Mouse (Mus musculus) lung, adult 2 months (tissue): ENCODE results near the gene Rab40c. TPM values are rescaled to one million over a fixed set of nuclear protein-coding genes. Genes with fewer than 3 reads are reported as not detected.
A peak's percentile ranks its signal among the peaks of the same experiment; 100 is the strongest.

Experiments used
- DNase-seq: peaks from one replicate; pipeline ENCODE4 v3.0.0; 2022
- H3K4me1 ChIP-seq: fragments of 200-500 bp; 2 replicates; pipeline ENCODE4 v1.6.1; 2011; ENCODE audit warnings: low read length; ENCODE audit not compliant: control insufficient read depth, insufficient read depth
- H3K4me3 ChIP-seq: fragments of 200-500 bp; replicated peaks from 2 replicates; pipeline ENCODE3; 2011; ENCODE audit warnings: low read depth, mild to moderate bottlenecking, control low read depth, low read length; ENCODE audit errors: extremely low read depth
- CTCF ChIP-seq: fragments of 200-500 bp; IDR thresholded peaks from 2 replicates; pipeline ENCODE4 v1.5.1; 2011; ENCODE audit warnings: mild to moderate bottlenecking, low read length, control low read depth; ENCODE audit not compliant: insufficient read depth
- POLR2A ChIP-seq: fragments of 200-500 bp; IDR thresholded peaks from 2 replicates; pipeline ENCODE4 v1.6.1; 2011; ENCODE audit warnings: low read depth, mild to moderate bottlenecking, control low read depth, low read length, borderline replicate concordance; ENCODE audit errors: extremely low read depth
- WGBS: fragments of 180-500 bp; shearing (Covaris S2); methylation state at CpG from one replicate; pipeline ENCODE4 v1.1.7; 2018; 5-methylcytosine and 5-hydroxymethylcytosine counted together
- polyA plus RNA-seq: library from polyadenylated mRNA; depleted of rRNA; stranded (reverse); fragments of >200 nt; gene quantifications from 2 replicates; pipeline ENCODE4 v1.2.3, GENCODE M21; 2012

Gene Rab40c
- polyA plus RNA-seq, 1 experiment: 62.6 TPM

DNA sequence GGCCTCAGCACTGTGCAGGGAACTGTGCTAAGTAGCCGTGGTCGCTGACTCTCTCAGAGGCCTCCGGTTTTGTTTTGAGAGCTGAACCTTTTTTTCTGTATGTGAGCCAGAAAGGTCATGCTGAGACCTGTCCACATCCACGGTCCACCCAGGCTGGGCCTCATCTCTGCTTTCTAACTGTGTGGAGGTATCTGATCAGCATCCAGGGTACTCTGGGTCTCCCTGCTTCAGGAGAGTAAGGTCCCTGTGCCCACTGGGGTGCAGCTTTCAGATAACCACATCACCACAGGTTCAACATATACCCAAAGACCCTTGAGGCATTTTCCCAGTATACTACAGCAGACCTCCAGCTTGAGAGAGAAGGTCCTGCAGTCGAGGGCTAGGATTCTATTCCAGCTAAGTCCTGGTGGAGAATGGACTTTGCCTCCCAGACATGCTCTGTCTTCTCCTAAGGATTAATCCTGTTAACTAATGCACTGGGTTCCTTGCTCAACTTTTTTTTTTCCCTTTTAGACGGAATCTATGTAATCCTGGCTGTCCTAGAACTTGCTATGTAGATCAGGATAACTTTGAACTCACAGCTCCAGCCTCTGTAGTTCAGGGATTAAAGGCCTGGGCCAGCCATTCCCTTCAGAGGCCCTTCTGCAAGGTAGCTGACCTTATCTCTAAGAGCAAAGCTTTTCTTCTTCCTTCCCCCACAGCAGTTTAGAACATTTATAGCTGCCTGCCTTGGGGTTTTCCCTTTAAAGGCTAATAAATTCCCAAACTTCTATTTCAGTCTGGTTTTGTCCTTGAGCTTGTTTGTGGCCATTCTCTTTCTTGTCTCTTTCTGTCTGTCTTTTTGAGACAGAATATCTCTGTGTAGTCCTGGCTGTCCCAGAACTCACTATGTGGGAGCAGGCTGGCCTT is 57.6 kb downstream of the Rab40c start:
- H3K4me1 ChIP-seq: peaks cover 8% of the 10 kb centered on the region; the same call in 1 of the 2 replicates
- peak overlapping the region; percentile 92 for H3K4me3 ChIP-seq
- 9% methylated on average over 6 of the region's 6 CpGs for WGBS
- DNase-seq: no peak
- TF ChIP-seq CTCF (no peak), POLR2A (no peak)

DNA sequence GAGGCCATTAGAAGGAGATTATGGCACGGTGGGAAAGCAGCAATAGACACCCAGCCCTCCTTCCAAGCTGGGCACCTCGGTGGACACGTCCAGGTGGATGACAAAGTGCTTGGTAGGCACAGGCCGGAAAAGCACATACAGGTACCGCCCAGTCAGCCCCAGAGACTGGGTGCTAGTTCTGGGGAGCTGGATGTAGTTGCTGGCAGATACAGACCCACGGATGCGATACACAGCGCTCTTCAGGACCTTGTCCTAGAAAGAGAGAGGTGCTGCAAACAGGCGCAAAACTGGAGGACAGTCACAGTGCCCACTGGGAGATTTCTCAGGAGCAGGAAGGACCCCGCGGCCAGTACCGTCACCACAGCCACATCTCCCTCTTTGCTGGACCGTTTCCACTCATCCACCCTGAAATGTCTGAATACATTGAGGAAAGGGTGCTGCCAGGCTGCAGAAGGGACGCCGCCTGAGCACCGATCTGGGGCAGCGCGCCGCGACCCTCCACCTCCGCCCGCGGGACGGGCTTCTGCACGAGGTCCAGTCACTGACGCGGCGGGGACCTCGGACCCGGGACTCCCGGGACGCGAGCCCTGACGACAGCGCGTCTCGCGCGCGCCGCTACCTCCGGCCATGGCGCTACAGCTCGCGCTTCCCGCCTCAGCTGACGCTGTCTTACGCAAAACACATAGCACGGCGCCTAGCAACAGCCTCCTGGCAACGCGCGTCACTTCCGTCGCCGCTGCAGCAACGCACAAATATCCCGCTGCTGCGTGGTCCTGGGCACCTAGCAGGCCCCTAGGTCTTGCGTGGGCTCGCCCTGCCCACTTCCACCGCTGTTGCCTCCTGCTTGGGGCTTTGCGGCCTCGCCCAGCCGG is 58.5 kb downstream of the Rab40c start, which contains the start of gene Wdr90:
Wdr90 (minus strand) TSS at position 670 of the 872 bp plus-strand sequence.
- Histone ChIP-seq H3K4me3 (peak within 1 kb of the TSS; percentile 92), H3K4me1 (peaks cover 8% of the 10 kb centered on the region; the same call in 1 of the 2 replicates)
- no peak for TF ChIP-seq CTCF
- TF ChIP-seq POLR2A: peak; percentile 85; the same call in 1 of the 2 replicates
- 2% methylated on average over 65 of the region's 65 CpGs for WGBS
- DNase-seq: peak; percentile 90

DNA sequence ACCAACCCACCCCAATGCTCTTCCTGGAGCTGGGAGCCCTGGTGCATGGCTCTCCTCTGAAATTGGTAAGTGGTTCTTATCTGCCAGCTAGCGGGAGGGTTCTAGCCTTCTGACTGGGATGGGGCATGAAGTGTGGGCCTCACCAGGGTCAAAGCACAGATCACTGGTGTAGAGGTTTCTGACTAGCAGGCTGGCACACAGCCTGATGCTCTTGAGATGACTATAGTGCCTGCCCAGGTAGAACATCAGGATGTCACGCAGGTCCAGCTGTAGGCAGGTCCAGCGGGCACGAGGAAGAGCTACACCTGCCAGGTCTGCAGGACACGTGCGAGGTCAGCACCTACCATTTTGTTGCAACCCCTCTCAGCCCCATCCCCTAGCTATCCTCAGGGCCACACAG is 59.3 kb downstream of the Rab40c start:
- no peak for DNase-seq
- 89% methylated on average over 6 of the region's 6 CpGs for WGBS
- TF ChIP-seq CTCF (no peak), POLR2A (no peak)
- no peak overlapping the region for H3K4me3 ChIP-seq
- peaks cover 8% of the 10 kb centered on the region; the same call in 1 of the 2 replicates for H3K4me1 ChIP-seq

DNA sequence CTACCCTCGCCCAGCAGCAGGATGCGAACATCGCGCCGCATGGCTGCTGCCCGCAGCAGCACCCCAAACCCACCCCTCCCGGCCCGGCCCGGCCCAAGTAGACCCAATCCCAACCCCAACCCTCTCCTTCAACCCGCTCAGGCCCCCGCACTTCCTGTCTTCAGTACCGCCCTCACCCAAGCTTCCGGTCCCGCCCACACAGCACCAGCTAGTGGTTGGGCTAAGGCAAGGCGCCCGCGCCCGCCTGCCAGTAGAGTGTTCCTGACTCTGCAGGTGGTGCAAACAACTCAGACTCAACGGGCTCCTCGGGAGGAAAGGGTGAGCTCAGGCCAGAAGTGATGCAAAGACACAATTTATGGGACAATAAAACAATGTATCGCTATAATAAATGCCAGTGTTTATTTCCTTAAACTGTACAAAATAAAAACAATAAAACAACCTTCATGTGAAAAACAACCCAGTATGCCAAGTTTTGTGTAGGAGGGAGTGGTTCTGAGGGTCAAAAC is 75.1 kb downstream of the Rab40c start, which contains the start of gene Rhot2:
Rhot2 (minus strand) TSS at position 456 of the 506 bp plus-strand sequence.
- Histone ChIP-seq H3K4me3 (peak within 1 kb of the TSS; percentile 75), H3K4me1 (peaks cover 11% of the 10 kb centered on the region)
- peak; percentile 56 for TF ChIP-seq POLR2A
- no peak for TF ChIP-seq CTCF
- WGBS: under 1% methylated on average over 21 of the region's 21 CpGs
- DNase-seq: peak; percentile 93

DNA sequence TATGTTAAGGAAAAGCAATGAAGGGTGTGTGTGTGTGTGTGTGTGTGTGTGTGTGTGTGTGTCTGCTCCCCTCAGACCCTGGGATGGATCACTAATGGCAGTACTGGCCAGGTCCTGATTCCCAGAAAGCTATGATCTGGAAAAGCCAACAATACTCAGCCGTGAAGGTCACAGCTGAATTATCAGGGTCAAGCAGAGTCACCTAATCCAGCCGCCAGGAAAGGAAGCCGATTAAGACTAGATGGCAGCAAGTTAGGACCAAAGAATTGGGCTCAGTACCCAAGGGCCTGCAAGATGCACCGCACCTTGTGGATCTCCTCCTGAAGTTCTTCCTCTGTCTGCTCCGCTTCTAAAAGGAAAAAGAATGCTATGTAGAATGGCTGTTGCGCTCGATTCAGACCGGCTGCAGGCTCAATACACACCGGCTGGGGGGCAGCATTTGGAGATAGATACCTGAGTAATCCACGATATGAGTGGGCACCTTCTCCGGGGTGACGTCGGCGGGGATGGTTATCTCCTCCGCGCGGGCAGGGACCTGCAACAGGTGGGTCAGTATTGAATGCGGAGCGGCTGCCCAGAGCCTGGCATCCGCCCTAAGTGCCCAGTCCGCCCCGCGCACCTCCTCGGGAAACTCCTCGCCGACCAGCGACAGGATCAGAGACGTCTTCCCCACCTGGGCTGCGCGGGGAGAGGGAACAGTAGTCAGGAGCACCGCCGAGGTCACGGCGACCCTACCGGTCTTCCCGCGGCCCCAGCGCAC is 75.7 kb downstream of the Rab40c start:
- Histone ChIP-seq H3K4me3 (peak overlapping the region; percentile 75), H3K4me1 (peaks cover 11% of the 10 kb centered on the region)
- TF ChIP-seq CTCF: no peak
- no peak for TF ChIP-seq POLR2A
- no peak for DNase-seq
- WGBS: under 1% methylated on average over 38 of the region's 38 CpGs

DNA sequence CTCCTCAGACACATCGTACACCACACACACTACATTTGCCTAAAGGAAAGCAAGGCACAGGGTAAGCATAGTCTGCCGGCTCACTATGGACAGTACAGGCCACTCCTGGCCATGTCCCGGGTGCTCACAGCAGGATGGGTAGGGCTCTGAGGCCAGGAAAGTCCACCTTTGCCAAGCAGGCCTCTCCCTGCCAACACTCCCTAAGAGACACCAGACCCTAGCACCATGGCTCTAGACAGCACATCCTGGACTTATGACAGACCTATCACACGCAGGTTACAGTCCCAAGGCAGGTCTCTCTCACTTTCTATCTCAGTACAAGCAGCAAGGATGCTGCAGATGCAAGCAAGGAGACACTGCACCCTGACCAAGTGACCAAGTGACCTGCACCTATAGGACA is 76.4 kb downstream of the Rab40c start:
- no peak for DNase-seq
- TF ChIP-seq CTCF (no peak), POLR2A (no peak)
- 86% methylated on average over 4 of the region's 4 CpGs for WGBS
- H3K4me1 ChIP-seq: peaks cover 11% of the 10 kb centered on the region
- no peak overlapping the region for H3K4me3 ChIP-seq

DNA sequence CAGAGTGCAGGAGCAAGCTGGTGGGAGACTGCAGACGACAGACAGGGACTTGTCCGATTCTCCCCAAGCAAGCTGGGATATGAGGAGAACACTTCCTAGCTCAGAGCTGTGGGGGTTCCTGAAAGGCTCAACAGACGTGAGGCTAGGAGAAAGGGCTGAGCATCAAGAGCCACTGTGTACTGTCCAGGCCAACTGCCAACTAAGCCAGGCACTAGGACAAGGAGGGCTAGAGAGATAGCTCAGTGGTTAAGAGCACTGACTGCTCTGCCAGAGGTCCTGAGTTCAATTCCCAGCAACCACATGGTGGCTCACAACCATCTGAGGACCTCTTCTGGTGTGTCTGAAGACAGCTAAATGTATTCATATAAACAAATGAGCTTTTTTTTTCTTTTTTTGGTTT is 77.0 kb downstream of the Rab40c start:
- no peak for DNase-seq
- H3K4me3 ChIP-seq: no peak overlapping the region
- TF ChIP-seq CTCF: no peak
- TF ChIP-seq POLR2A: no peak
- peaks cover 11% of the 10 kb centered on the region for H3K4me1 ChIP-seq
- WGBS: 78% methylated on average over 3 of the region's 3 CpGs

DNA sequence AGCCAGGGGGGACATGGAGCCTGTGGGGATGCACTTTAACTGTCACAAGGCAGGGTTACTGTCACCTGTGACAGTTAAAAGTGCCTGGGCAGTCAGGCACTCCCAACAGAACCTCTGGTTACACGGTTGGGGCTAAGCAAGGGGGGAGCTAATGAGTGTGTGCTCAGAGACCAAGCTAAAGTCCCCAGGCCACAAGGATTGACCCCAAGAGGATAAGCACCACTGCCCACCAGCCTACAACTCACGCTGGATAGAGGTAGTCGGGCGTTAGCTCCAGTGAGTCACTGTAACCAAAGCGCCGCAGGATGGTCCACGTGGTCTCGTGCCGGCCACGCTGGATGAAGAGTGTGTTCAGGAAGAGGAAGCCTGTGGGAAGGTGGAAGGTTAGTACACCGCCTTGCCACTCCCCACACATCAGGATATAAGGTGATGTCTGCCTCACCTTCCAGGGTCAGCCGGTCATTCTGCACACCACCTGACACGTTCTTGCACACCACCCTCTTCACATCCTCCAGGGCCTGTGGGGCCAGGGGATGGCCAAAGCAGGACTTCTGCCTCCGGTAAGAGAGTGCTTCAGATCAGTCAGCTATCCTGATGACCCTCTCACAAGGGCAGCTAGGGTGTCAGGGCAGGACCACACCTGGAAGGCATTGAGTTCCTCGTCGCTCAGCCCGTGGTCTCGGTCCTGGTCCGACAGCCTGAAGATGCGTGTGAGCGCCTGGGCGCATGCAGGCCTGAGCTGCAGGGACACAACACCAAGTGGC is 78.2 kb downstream of the Rab40c start, which contains the start of gene Gm20683:
Gm20683 (minus strand) TSS at position 647 of the 764 bp plus-strand sequence.
- Histone ChIP-seq H3K4me3 (no peak within 1 kb of the TSS), H3K4me1 (peaks cover 18% of the 10 kb centered on the region)
- WGBS: 93% methylated on average over 22 of the region's 22 CpGs
- DNase-seq: no peak
- TF ChIP-seq POLR2A (no peak), CTCF (no peak)
